In genomic region chr19:22672892-22673291, GRCm38 (mm10) we compare ENCODE assay signal across 35 mouse cellular contexts.
"Had no signal": no experiment of that assay in that cellular context is flagged by ENCODE, and none has a peak within 500 bp of the region (broad histone marks: within the 10 kb centered on the region; RNA-seq: fewer than 3 reads in every experiment).

No protein-coding gene starts in this region.

- H3K4me3 ChIP-seq: heart, embryonic 10.5 days; heart, embryonic 12.5 days; heart, embryonic 13.5 days; heart, embryonic 15.5 days; hindbrain, embryonic 10.5 days; hindbrain, embryonic 12.5 days; hindbrain, embryonic 13.5 days; hindbrain, embryonic 15.5 days; intestine, embryonic 15.5 days; kidney, embryonic 15.5 days; layer of hippocampus, adult 2 months; left cerebral cortex, adult 2 months had no signal

- H3K4me1 ChIP-seq: heart, embryonic 10.5 days; heart, embryonic 12.5 days; heart, embryonic 13.5 days; heart, embryonic 15.5 days; hindbrain, embryonic 10.5 days; hindbrain, embryonic 12.5 days; hindbrain, embryonic 13.5 days; hindbrain, embryonic 15.5 days; intestine, embryonic 15.5 days; kidney, embryonic 15.5 days had no signal

- H3K36me3 ChIP-seq: heart, embryonic 10.5 days; heart, embryonic 12.5 days; heart, embryonic 13.5 days; heart, embryonic 15.5 days; hindbrain, embryonic 10.5 days; hindbrain, embryonic 12.5 days; hindbrain, embryonic 13.5 days; hindbrain, embryonic 15.5 days; intestine, embryonic 15.5 days; kidney, embryonic 15.5 days had no signal

- H3K4me2 ChIP-seq: heart, embryonic 12.5 days; heart, embryonic 13.5 days; heart, embryonic 15.5 days; hindbrain, embryonic 12.5 days; hindbrain, embryonic 13.5 days; hindbrain, embryonic 14.5 days; hindbrain, embryonic 15.5 days; intestine, embryonic 15.5 days; kidney, embryonic 15.5 days had no signal

- H3K9ac ChIP-seq: heart, embryonic 12.5 days; heart, embryonic 13.5 days; heart, embryonic 15.5 days; hindbrain, embryonic 12.5 days; hindbrain, embryonic 13.5 days; hindbrain, embryonic 14.5 days; hindbrain, embryonic 15.5 days; intestine, embryonic 15.5 days; kidney, embryonic 15.5 days had no signal

- H3K27ac ChIP-seq: heart, embryonic 10.5 days; heart, embryonic 13.5 days; heart, embryonic 15.5 days; hindbrain, embryonic 10.5 days; hindbrain, embryonic 12.5 days; hindbrain, embryonic 13.5 days; hindbrain, embryonic 14.5 days; hindbrain, embryonic 15.5 days; hindbrain, postnatal 0 days; intestine, embryonic 15.5 days; kidney, embryonic 15.5 days; kidney, postnatal 0 days; layer of hippocampus, adult 2 months; left cerebral cortex, adult 2 months had no signal

- H3K27me3 ChIP-seq: heart, embryonic 12.5 days; heart, embryonic 13.5 days; heart, embryonic 15.5 days; hindbrain, embryonic 12.5 days; hindbrain, embryonic 13.5 days; hindbrain, embryonic 15.5 days; intestine, embryonic 15.5 days; kidney, embryonic 15.5 days had no signal

- DNase-seq: heart, postnatal 10 days; heart, postnatal 14 days; heart, postnatal 36 days; heart, postnatal 4 days; kidney, adult 11 months; kidney, adult 18-20 months; kidney, adult 2 months; kidney, adult 8-10 months; kidney, adult 9 months; kidney, postnatal 10 days; kidney, postnatal 14 days; kidney, postnatal 25 days; kidney, postnatal 36 days; kidney, postnatal 4 days; layer of hippocampus, adult 9-11 months; layer of hippocampus, postnatal 36 days had no signal

- ATAC-seq: hindbrain, embryonic 16.5 days; hindbrain, postnatal 0 days; inflammation-experienced regulatory T-cells, adult 6 months; intestine, embryonic 15.5 days; intestine, embryonic 16.5 days; intestine, postnatal 0 days had no signal

- H3K9me3 ChIP-seq: heart, embryonic 10.5 days; heart, embryonic 12.5 days; heart, embryonic 13.5 days; heart, embryonic 15.5 days; hindbrain, embryonic 10.5 days; hindbrain, embryonic 12.5 days; hindbrain, embryonic 13.5 days; hindbrain, embryonic 15.5 days; intestine, embryonic 15.5 days; kidney, embryonic 15.5 days had no signal
